Mouse (Mus musculus) midbrain, embryonic 10.5 days (tissue): Measurements from ENCODE around the gene Ikzf3. TPM values are rescaled to one million over a fixed set of nuclear protein-coding genes. Genes with fewer than 3 reads are reported as not detected.

ENCODE experiments used
- polyA plus RNA-seq: library from polyadenylated mRNA; unstranded; fragments of >200 nt; fragmentation: Nextera tagmentation; extraction: Ambion mirVana; gene quantifications from 2 replicates; pipeline ENCODE4 v1.2.1, GENCODE M21; 2016

Gene Ikzf3
- polyA plus RNA-seq, 1 experiment from 2014 or later, result 0.06 TPM

Other genes starting within 250 kb of the Ikzf3 start
- gene Neurod2, start 216.4 kb downstream of the Ikzf3 start, polyA plus RNA-seq, result 0.05 and 0.09 TPM in 2 replicates
- 1.0 and 1.6 TPM in 2 replicates for gene Ppp1r1b, start 197.6 kb downstream of the Ikzf3 start, polyA plus RNA-seq
- gene Stard3, start 187.7 kb downstream of the Ikzf3 start, polyA plus RNA-seq, result 54.5 and 55.6 TPM in 2 replicates
- 0.19 TPM in 1 of 2 replicates, not detected in the other for gene Tcap, start 162.2 kb downstream of the Ikzf3 start, polyA plus RNA-seq
- not detected in 2 replicates for gene Pnmt, start 159.6 kb downstream of the Ikzf3 start, polyA plus RNA-seq
- gene Pgap3, start 145.5 kb downstream of the Ikzf3 start, polyA plus RNA-seq, result 8.8 and 10.1 TPM in 2 replicates
- gene Erbb2, start 133.6 kb downstream of the Ikzf3 start, polyA plus RNA-seq, result 21.8 and 22.4 TPM in 2 replicates
- 112 and 124 TPM in 2 replicates for gene Mien1, start 107.0 kb downstream of the Ikzf3 start, polyA plus RNA-seq
- gene Grb7, start 99.6 kb downstream of the Ikzf3 start, polyA plus RNA-seq, result 1.5 and 2.3 TPM in 2 replicates
- 0.11 and 0.32 TPM in 2 replicates for gene Zpbp2, start 5.1 kb upstream of the Ikzf3 start, polyA plus RNA-seq
- 65.8 and 81.0 TPM in 2 replicates for gene Ormdl3, start 41.3 kb upstream of the Ikzf3 start, polyA plus RNA-seq
- gene Lrrc3c, start 52.3 kb upstream of the Ikzf3 start, polyA plus RNA-seq, result not detected in 2 replicates
- gene Gm12355, start 79.6 kb upstream of the Ikzf3 start, polyA plus RNA-seq, result 1.4 and 2.1 TPM in 2 replicates
- gene Gsdma3, start 80.3 kb upstream of the Ikzf3 start, polyA plus RNA-seq, result not detected in 2 replicates
- gene Gsdma2, start 100.7 kb upstream of the Ikzf3 start, polyA plus RNA-seq, result not detected in 2 replicates
- gene Gsdma, start 118.3 kb upstream of the Ikzf3 start, polyA plus RNA-seq, result not detected in 2 replicates
- 246 and 258 TPM in 2 replicates for gene Psmd3, start 136.5 kb upstream of the Ikzf3 start, polyA plus RNA-seq
- gene Csf3, start 155.2 kb upstream of the Ikzf3 start, polyA plus RNA-seq, result not detected in 2 replicates
- gene Med24, start 183.4 kb upstream of the Ikzf3 start, polyA plus RNA-seq, result 74.1 and 82.2 TPM in 2 replicates
- gene Thra, start 194.6 kb upstream of the Ikzf3 start, polyA plus RNA-seq, result 9.5 and 15.6 TPM in 2 replicates
- gene Nr1d1, start 229.3 kb upstream of the Ikzf3 start, polyA plus RNA-seq, result 1.4 TPM in 2 replicates
- gene Msl1, start 249.5 kb upstream of the Ikzf3 start, polyA plus RNA-seq, result 22.9 and 24.3 TPM in 2 replicates